Mouse (Mus musculus) layer of hippocampus, postnatal 25 days (tissue): ENCODE results near the gene Plppr1. TPM values are rescaled to one million over a fixed set of nuclear protein-coding genes. Genes with fewer than 3 reads are reported as not detected.
"Not testable (repeated sequence)": the region's sequence is repeated elsewhere in the genome, so short reads cannot be mapped to it uniquely, and the experiment has no call there.

Experiments
- DNase-seq, 2 experiments: peaks; one replicate each; pipeline ENCODE4 v3.0.0; 2022; ENCODE audit warnings: mixed read lengths in 2 of 2, low spot score in 1 of 2; ENCODE audit errors: extremely low spot score in 1 of 2
- total RNA-seq, 2 experiments: library from RNA; stranded (reverse); gene quantifications; 2 replicates each; pipeline ENCODE4 v1.2.3; 2021

The Plppr1 gene
- total RNA-seq, 2 experiments from 2014 or later, result 12.6 to 13.2 TPM

- no peak for DNase-seq
These were observed 291.4 kb downstream of the Plppr1 start for GRCm38 (mm10) chr4:49350470-49350869.

DNA sequence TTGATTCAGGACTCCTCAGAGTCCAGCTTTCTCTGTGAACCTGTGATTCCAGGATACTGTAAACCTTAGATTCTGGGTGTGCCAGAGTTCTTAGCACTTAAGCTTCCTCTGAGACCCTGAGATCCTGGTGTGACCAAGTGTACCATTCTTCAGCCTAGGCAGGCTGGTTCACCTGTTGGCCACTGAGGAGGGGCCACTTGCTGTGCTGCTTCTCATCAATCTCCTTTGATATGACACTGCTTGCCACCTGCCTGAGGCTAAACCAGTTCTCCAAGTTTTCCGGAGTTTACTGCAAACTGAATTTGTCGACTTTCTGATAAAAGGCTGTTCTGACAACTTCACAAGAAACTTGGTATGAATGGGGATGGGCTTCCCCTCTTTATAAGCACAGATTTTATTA, 298.0 kb downstream of the Plppr1 start:
- no peak for DNase-seq

DNA sequence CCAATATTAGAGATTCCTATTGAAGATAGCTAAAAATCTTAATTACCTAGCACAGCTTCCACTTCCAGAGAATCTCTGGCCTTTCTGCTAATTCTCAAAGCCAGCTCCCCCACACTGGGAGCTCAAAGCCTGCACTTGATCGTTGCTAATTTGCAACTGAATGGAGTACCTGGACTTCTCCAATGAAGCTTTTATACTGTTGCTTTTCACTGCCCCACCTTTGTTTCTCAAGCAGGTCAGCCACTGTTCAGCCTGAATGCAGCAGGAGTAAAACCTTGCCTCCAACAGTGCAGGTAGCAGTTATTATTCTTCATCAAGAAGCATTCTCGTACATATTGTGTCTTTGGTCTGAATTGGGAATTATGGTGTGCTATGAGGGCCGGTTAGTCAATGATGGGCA, 309.0 kb downstream of the Plppr1 start:
- DNase-seq, result not testable (repeated sequence)

DNA sequence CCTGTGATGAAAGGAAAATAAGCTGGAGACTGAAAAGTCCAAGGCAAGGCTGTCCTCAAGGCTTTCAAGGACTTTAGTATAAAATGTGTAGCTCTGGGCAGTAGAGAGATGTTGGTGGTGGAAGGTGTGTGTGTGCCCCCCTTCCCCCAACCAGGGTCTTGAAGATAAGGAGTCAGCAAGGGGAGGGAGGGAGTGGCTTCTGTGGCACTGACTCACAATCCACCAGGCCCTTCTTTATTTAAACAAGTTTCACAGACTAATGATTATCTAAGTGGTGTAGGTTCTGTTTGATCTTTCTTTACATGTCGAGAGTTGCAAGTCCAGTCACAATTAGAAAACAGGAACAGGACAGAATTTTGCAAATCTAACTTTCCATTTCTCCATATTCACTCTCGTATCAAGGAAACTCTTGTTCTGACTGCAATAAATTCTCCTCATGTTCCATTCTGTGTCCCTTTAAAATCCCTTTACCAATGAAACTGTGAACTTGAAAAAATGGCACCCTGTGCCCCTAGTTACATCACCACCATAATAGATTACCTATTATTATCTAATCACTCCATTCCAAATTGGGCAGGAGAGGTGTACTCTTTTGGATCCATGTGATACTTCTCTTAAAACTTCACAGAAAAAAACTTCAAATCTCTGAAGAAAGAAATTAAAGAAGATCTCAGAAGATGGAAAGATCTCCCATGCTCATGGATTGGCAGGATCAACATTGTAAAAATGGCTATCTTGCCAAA, 324.7 kb downstream of the Plppr1 start:
- not testable (repeated sequence) for DNase-seq

DNA sequence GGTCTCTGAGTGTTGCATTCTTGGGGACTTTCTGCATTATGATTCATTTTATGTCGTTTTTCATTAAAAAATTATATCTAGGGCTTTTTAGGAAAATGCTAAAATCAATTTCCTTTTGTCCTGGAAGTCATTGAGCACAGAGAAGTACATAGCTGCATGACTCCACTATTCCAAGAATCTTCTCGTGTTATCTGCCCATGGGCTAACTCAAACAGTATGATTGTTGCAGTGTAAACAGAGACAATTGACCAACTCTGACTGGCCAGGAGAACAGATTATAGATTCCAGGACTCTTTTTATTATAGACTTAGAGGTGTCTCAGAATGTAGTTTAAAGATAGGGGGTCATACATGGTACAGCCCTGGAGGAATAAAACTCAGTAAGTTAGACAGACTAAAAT, 327.8 kb downstream of the Plppr1 start:
- no peak for DNase-seq
